Mouse (Mus musculus) C2C12 (cell line): ENCODE results near the gene Fam133b.

Source experiments
- CEBPB ChIP-seq: IDR thresholded peaks from one replicate; pipeline ENCODE4 v1.6.1; 2011; ENCODE audit warnings: low read depth, mild to moderate bottlenecking, control low read depth, moderate library complexity
- CTCF ChIP-seq: IDR thresholded peaks from one replicate; pipeline ENCODE4 v1.5.1; 2011; ENCODE audit not compliant: control insufficient read depth, insufficient read depth, insufficient read length
- MAX ChIP-seq: IDR thresholded peaks from one replicate; pipeline ENCODE4 v1.6.1; 2011; ENCODE audit warnings: mild to moderate bottlenecking, control low read depth
- MYOD1 ChIP-seq: IDR thresholded peaks from one replicate; pipeline ENCODE4 v1.6.1; 2011; ENCODE audit warnings: low read depth; ENCODE audit not compliant: control insufficient read depth, insufficient read length

DNA sequence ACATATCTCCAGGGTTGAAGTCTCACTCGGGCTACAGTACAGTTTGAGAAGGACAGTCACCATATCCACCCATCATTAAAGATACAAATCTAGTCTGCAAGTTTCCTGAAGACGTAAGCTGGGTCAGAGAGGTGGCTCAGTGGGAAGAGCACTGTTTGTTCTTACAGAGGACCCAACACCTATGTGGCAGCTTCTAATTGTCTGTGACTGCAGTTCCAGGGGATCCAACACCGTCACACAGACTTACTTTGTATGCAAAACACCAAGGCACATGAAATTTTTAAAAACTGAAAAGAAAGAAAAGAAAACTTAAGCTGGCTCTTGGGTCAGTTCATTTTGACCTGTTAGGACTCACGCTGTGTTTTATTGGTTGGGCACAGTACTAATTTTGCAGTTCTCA lies 40.3 kb upstream of the Fam133b start:
- TF ChIP-seq CEBPB (no peak), CTCF (no peak), MAX (no peak), MYOD1 (no peak)
